Mouse (Mus musculus): Measurements from ENCODE around the gene Rgs8. TPM values are rescaled to one million over a fixed set of nuclear protein-coding genes. Genes with fewer than 3 reads are reported as not detected.

Rgs8 gene
- polyA plus RNA-seq, 1 experiment, result 0.16 TPM

- no peaks in the 10 kb centered on the region for H3K79me2 ChIP-seq (ENCODE audit: control insufficient read depth, insufficient read depth)
- H3K36me3 ChIP-seq (ENCODE audit: control insufficient read depth, insufficient read depth), result no peaks in the 10 kb centered on the region
- TF ChIP-seq CEBPB (IDR thresholded peaks at IDR 0.05; ENCODE audit: insufficient read depth, poor library complexity, severe bottlenecking), result no peak
- no peak for TF ChIP-seq MYOD1 (IDR thresholded peaks at IDR 0.05; ENCODE audit: control insufficient read depth in 1 of 3, insufficient read length in 2 of 3, low read depth in 2 of 3)
- no peak for TF ChIP-seq TCF12 (IDR thresholded peaks at IDR 0.05; ENCODE audit: insufficient read depth, poor library complexity, severe bottlenecking)
- TF ChIP-seq POLR2AphosphoS2 (IDR thresholded peaks at IDR 0.05; ENCODE audit: insufficient read length, low read depth), result no peak
- TF ChIP-seq POLR2A (IDR thresholded peaks at IDR 0.05; ENCODE audit: insufficient read length, low read depth), result no peak
- no peak for TF ChIP-seq MYOG (IDR thresholded peaks at IDR 0.05; ENCODE audit: control insufficient read depth in 1 of 3, insufficient read depth in 1 of 3, insufficient read length in 2 of 3, low read depth in 2 of 3)
- TF ChIP-seq SRF (IDR thresholded peaks at IDR 0.05; ENCODE audit: control insufficient read depth, insufficient read length, low read depth), result no peak
- no peak for TF ChIP-seq E2F4 (IDR thresholded peaks at IDR 0.05; ENCODE audit: insufficient read depth)
- no peak for TF ChIP-seq MAX (IDR thresholded peaks at IDR 0.05; ENCODE audit: low read depth)
- TF ChIP-seq TCF3 (IDR thresholded peaks at IDR 0.05; ENCODE audit: insufficient read length, low read depth), result no peak
- no peak for TF ChIP-seq USF1 (IDR thresholded peaks at IDR 0.05; ENCODE audit: low read depth)
- no peak for TF ChIP-seq REST (IDR thresholded peaks at IDR 0.05; ENCODE audit: insufficient read depth, insufficient read length)
- no peak overlapping the region for H3K4me2 ChIP-seq (ENCODE audit: low read depth)
- no peak overlapping the region for H3K4me3 ChIP-seq
- no peak overlapping the region for H3ac ChIP-seq (ENCODE audit: control insufficient read depth, insufficient read length)
- H3K27me3 ChIP-seq (ENCODE audit: control insufficient read depth, insufficient read depth, insufficient read length), result peaks cover 12% of the 10 kb centered on the region
Observed at GRCm38 (mm10) chr1:153675591-153675990, 22.8 kb downstream of the Rgs8 start.

GRCm38 (mm10) chr1:153677635-153678034 is 24.8 kb downstream of the Rgs8 start:
- no peak overlapping the region for H3ac ChIP-seq (ENCODE audit: control insufficient read depth, insufficient read length)
- no peaks in the 10 kb centered on the region for H3K79me2 ChIP-seq (ENCODE audit: control insufficient read depth, insufficient read depth)
- H3K27me3 ChIP-seq (ENCODE audit: control insufficient read depth, insufficient read depth, insufficient read length), result peaks cover 12% of the 10 kb centered on the region
- H3K36me3 ChIP-seq (ENCODE audit: control insufficient read depth, insufficient read depth), result no peaks in the 10 kb centered on the region
- H3K4me2 ChIP-seq (ENCODE audit: low read depth), result no peak overlapping the region
- no peak overlapping the region for H3K4me3 ChIP-seq
- peak; percentile 34 for TF ChIP-seq SRF (IDR thresholded peaks at IDR 0.05; ENCODE audit: control insufficient read depth, insufficient read length, low read depth)
- TF ChIP-seq E2F4 (IDR thresholded peaks at IDR 0.05; ENCODE audit: insufficient read depth), result no peak
- no peak for TF ChIP-seq POLR2AphosphoS2 (IDR thresholded peaks at IDR 0.05; ENCODE audit: insufficient read length, low read depth)
- TF ChIP-seq REST (IDR thresholded peaks at IDR 0.05; ENCODE audit: insufficient read depth, insufficient read length), result no peak

GRCm38 (mm10) chr1:153679147-153679546 is 26.3 kb downstream of the Rgs8 start:
- no peak for TF ChIP-seq MAX (IDR thresholded peaks at IDR 0.05; ENCODE audit: low read depth)
- TF ChIP-seq POLR2A (IDR thresholded peaks at IDR 0.05; ENCODE audit: insufficient read length, low read depth), result no peak
- Histone ChIP-seq H3K36me3 (ENCODE audit: control insufficient read depth, insufficient read depth) (no peaks in the 10 kb centered on the region), H3K4me3 (no peak overlapping the region), H3K27me3 (ENCODE audit: control insufficient read depth, insufficient read depth, insufficient read length) (peaks cover 12% of the 10 kb centered on the region), H3K4me2 (ENCODE audit: low read depth) (no peak overlapping the region), H3K79me2 (ENCODE audit: control insufficient read depth, insufficient read depth) (no peaks in the 10 kb centered on the region), H3ac (ENCODE audit: control insufficient read depth, insufficient read length) (no peak overlapping the region)

GRCm38 (mm10) chr1:153679653-153680052 is 26.8 kb downstream of the Rgs8 start:
- no peak overlapping the region for H3ac ChIP-seq (ENCODE audit: control insufficient read depth, insufficient read length)
- H3K36me3 ChIP-seq (ENCODE audit: control insufficient read depth, insufficient read depth), result no peaks in the 10 kb centered on the region
- H3K79me2 ChIP-seq (ENCODE audit: control insufficient read depth, insufficient read depth), result no peaks in the 10 kb centered on the region
- peaks cover 12% of the 10 kb centered on the region for H3K27me3 ChIP-seq (ENCODE audit: control insufficient read depth, insufficient read depth, insufficient read length)
- no peak overlapping the region for H3K4me3 ChIP-seq
- H3K4me2 ChIP-seq (ENCODE audit: low read depth), result no peak overlapping the region
- TF ChIP-seq POLR2A (IDR thresholded peaks at IDR 0.05; ENCODE audit: insufficient read length, low read depth), result no peak
- no peak for TF ChIP-seq E2F4 (IDR thresholded peaks at IDR 0.05; ENCODE audit: insufficient read depth)
- TF ChIP-seq CEBPB (IDR thresholded peaks at IDR 0.05; ENCODE audit: insufficient read depth, poor library complexity, severe bottlenecking), result no peak
- no peak for TF ChIP-seq POLR2AphosphoS2 (IDR thresholded peaks at IDR 0.05; ENCODE audit: insufficient read length, low read depth)

GRCm38 (mm10) chr1:153680363-153680762 is 27.5 kb downstream of the Rgs8 start:
- Histone ChIP-seq H3K79me2 (ENCODE audit: control insufficient read depth, insufficient read depth) (no peaks in the 10 kb centered on the region), H3K4me2 (ENCODE audit: low read depth) (no peak overlapping the region), H3K27me3 (ENCODE audit: control insufficient read depth, insufficient read depth, insufficient read length) (peaks cover 12% of the 10 kb centered on the region), H3K4me3 (no peak overlapping the region), H3K36me3 (ENCODE audit: control insufficient read depth, insufficient read depth) (no peaks in the 10 kb centered on the region), H3ac (ENCODE audit: control insufficient read depth, insufficient read length) (no peak overlapping the region)
- TF ChIP-seq POLR2AphosphoS2 (IDR thresholded peaks at IDR 0.05; ENCODE audit: insufficient read length, low read depth), result no peak
- no peak for TF ChIP-seq MYOD1 (IDR thresholded peaks at IDR 0.05; ENCODE audit: control insufficient read depth in 1 of 3, insufficient read length in 2 of 3, low read depth in 2 of 3)
- TF ChIP-seq CEBPB (IDR thresholded peaks at IDR 0.05; ENCODE audit: insufficient read depth, poor library complexity, severe bottlenecking), result no peak
- no peak for TF ChIP-seq USF1 (IDR thresholded peaks at IDR 0.05; ENCODE audit: low read depth)
- TF ChIP-seq TCF12 (IDR thresholded peaks at IDR 0.05; ENCODE audit: insufficient read depth, poor library complexity, severe bottlenecking), result no peak
- TF ChIP-seq MAX (IDR thresholded peaks at IDR 0.05; ENCODE audit: low read depth), result no peak
- no peak for TF ChIP-seq TCF3 (IDR thresholded peaks at IDR 0.05; ENCODE audit: insufficient read length, low read depth)
- TF ChIP-seq SRF (IDR thresholded peaks at IDR 0.05; ENCODE audit: control insufficient read depth, insufficient read length, low read depth), result no peak
- TF ChIP-seq MYOG (IDR thresholded peaks at IDR 0.05; ENCODE audit: control insufficient read depth in 1 of 3, insufficient read depth in 1 of 3, insufficient read length in 2 of 3, low read depth in 2 of 3), result no peak
- no peak for TF ChIP-seq E2F4 (IDR thresholded peaks at IDR 0.05; ENCODE audit: insufficient read depth)
- TF ChIP-seq REST (IDR thresholded peaks at IDR 0.05; ENCODE audit: insufficient read depth, insufficient read length), result no peak
- no peak for TF ChIP-seq POLR2A (IDR thresholded peaks at IDR 0.05; ENCODE audit: insufficient read length, low read depth)
